Comparison of ENCODE assay signal across 15 mouse cellular contexts in genomic region chr11:53496946-53497345, GRCm38 (mm10). TPM values are rescaled to one million over a fixed set of nuclear protein-coding genes. Genes with fewer than 3 reads are reported as not detected.
DNase-seq lines count a peak whose midpoint lies in the region; ATAC-seq and TF ChIP-seq lines count a peak whose summit lies in the region.
"Had no signal": no experiment of that assay in that cellular context is flagged by ENCODE, and none has a peak within 500 bp of the region (broad histone marks: within the 10 kb centered on the region; RNA-seq: fewer than 3 reads in every experiment).

No protein-coding gene starts in this region.

- H3K4me2 ChIP-seq in heart, embryonic 16.5 days (ENCODE audit: low read depth, low read length), result no peak overlapping the region
- 0 out of 2 replicates have a peak overlapping the region, but pooled peaks have one; percentile 2 for H3K4me2 ChIP-seq in CH12.LX (ENCODE audit: insufficient read depth, low read depth, poor library complexity, severe bottlenecking)
- H3K4me2 ChIP-seq: liver, embryonic 15.5 days; midbrain, embryonic 13.5 days had no signal

- no peak overlapping the region for H3K4me3 ChIP-seq in cerebellum, adult 2 months (replicated peaks; ENCODE audit: insufficient read depth, low read depth, low read length)
- H3K4me3 ChIP-seq in heart, embryonic 16.5 days (ENCODE audit: low read length), result no peak overlapping the region
- no peak overlapping the region for H3K4me3 ChIP-seq in CH12.LX (replicated peaks in 1 of 3; ENCODE audit: low read depth in 2 of 3, low read length in 2 of 3, poor library complexity in 1 of 3)
- H3K4me3 ChIP-seq in hindbrain, embryonic 10.5 days, result no peak overlapping the region
- H3K4me3 ChIP-seq: liver, embryonic 15.5 days; midbrain, embryonic 13.5 days had no signal

- no peak overlapping the region for H3K9ac ChIP-seq in heart, embryonic 16.5 days (ENCODE audit: low read length)
- H3K9ac ChIP-seq in CH12.LX (ENCODE audit: insufficient read depth, low read depth), result no peak overlapping the region
- H3K9ac ChIP-seq: liver, embryonic 15.5 days; midbrain, embryonic 13.5 days had no signal

- no peak; the same call in 1 of the 2 replicates for TF ChIP-seq EP300 in CH12.LX (IDR thresholded peaks at IDR 0.05; ENCODE audit: low read length)

- H3K27me3 ChIP-seq in cerebellum, adult 2 months (ENCODE audit: control insufficient read depth, insufficient read depth, low read length), result no peaks in the 10 kb centered on the region
- H3K27me3 ChIP-seq in heart, embryonic 16.5 days (ENCODE audit: control insufficient read depth, insufficient read depth, low read length), result no peaks in the 10 kb centered on the region
- H3K27me3 ChIP-seq in CH12.LX (replicated peaks), result no peaks in the 10 kb centered on the region
- H3K27me3 ChIP-seq in hindbrain, embryonic 10.5 days (ENCODE audit: insufficient read depth, poor library complexity, severe bottlenecking), result peaks cover 78% of the 10 kb centered on the region

- H3K27ac ChIP-seq in cerebellum, adult 2 months (ENCODE audit: insufficient read depth, low read length), result peak overlapping the region; percentile 44
- H3K27ac ChIP-seq in heart, embryonic 16.5 days (ENCODE audit: low read length), result no peak overlapping the region
- H3K27ac ChIP-seq in CH12.LX (ENCODE audit: insufficient read depth, low read depth), result peak overlapping the region; percentile 2; the same call in 1 of the 2 replicates
- H3K27ac ChIP-seq in hindbrain, embryonic 10.5 days, result no peak overlapping the region
- H3K27ac ChIP-seq: liver, embryonic 15.5 days; midbrain, embryonic 13.5 days had no signal

- H3K4me1 ChIP-seq in cerebellum, adult 2 months (ENCODE audit: control insufficient read depth, insufficient read depth, low read length), result peaks cover 13% of the 10 kb centered on the region
- no peaks in the 10 kb centered on the region for H3K4me1 ChIP-seq in heart, embryonic 16.5 days (ENCODE audit: control insufficient read depth, insufficient read depth, low read length)
- H3K4me1 ChIP-seq in CH12.LX (ENCODE audit: control insufficient read depth in 1 of 2, insufficient read depth in 2 of 2), result peaks cover 24 to 73% of the 10 kb centered on the region in 2 experiments
- H3K4me1 ChIP-seq in hindbrain, embryonic 10.5 days (replicated peaks), result peaks cover 60% of the 10 kb centered on the region

- peak; percentile 41; the same call in 1 of the 2 replicates for ATAC-seq in heart, embryonic 16.5 days (replicated peaks; ENCODE audit: extremely low read depth, insufficient read depth, low FRiP score)
- ATAC-seq: intestine, embryonic 16.5 days; midbrain, embryonic 13.5 days had no signal

- 13% methylated on average over 6 of the region's 6 CpGs for WGBS in cerebellum, adult 2 months
- 65% methylated on average over 6 of the region's 6 CpGs for WGBS in heart, embryonic 16.5 days
- WGBS in hindbrain, embryonic 10.5 days, result 82% methylated on average over 6 of the region's 6 CpGs

- dilution Hi-C loops in CH12.LX (cut with MboI; ENCODE audit: extremely low pct_ligation_motif_present, extremely low pct_unique_long_range_greater_than_20kb, low sequenced_read_pairs), result no loop called here

- H3K9me3 ChIP-seq in heart, embryonic 16.5 days (replicated peaks; ENCODE audit: control insufficient read depth, low read length), result no peaks in the 10 kb centered on the region
- H3K9me3 ChIP-seq in CH12.LX (replicated peaks; ENCODE audit: low read length), result no peaks in the 10 kb centered on the region
- H3K9me3 ChIP-seq in hindbrain, embryonic 10.5 days, result no peaks in the 10 kb centered on the region
- H3K9me3 ChIP-seq: liver, embryonic 15.5 days; midbrain, embryonic 13.5 days had no signal

- in situ Hi-C loops in CH12.LX (cut with MboI; ENCODE audit: low pct_ligation_motif_present, low pct_unique_long_range_greater_than_20kb, low sequenced_read_pairs), result no loop called here

- TF ChIP-seq POLR2A in cerebellum, adult 2 months (IDR thresholded peaks at IDR 0.05; ENCODE audit: borderline replicate concordance, insufficient read depth, low read length), result no peak
- TF ChIP-seq POLR2A in CH12.LX (IDR thresholded peaks at IDR 0.05; ENCODE audit: low read depth, low read length), result no peak

- intact Hi-C loops in left cerebral cortex, postnatal 25 days (cut with DNase I), result no loop called here

- no peaks in the 10 kb centered on the region for H3K36me3 ChIP-seq in heart, embryonic 16.5 days (ENCODE audit: control insufficient read depth, insufficient read depth)
- H3K36me3 ChIP-seq in CH12.LX (replicated peaks in 1 of 2; ENCODE audit: control insufficient read depth in 1 of 2, insufficient read depth in 1 of 2, low read length in 1 of 2), result no peaks in the 10 kb centered on the region
- H3K36me3 ChIP-seq in hindbrain, embryonic 10.5 days, result no peaks in the 10 kb centered on the region
- H3K36me3 ChIP-seq: liver, embryonic 15.5 days; midbrain, embryonic 13.5 days had no signal

- no peaks in the 10 kb centered on the region for H3K79me2 ChIP-seq in CH12.LX (replicated peaks; ENCODE audit: control insufficient read depth, extremely low read depth, insufficient read depth, poor library complexity, severe bottlenecking)

- TF ChIP-seq CTCF in cerebellum, adult 2 months (IDR thresholded peaks at IDR 0.05; ENCODE audit: borderline replicate concordance, insufficient read depth, low read depth, low read length), result no peak
- no peak for TF ChIP-seq CTCF in CH12.LX (conservative IDR thresholded peaks at IDR 0.05 in 1 of 2, IDR thresholded peaks at IDR 0.05 in 1 of 2; ENCODE audit: low read depth in 2 of 2, low read length in 2 of 2)

- TF ChIP-seq RAD21 in CH12.LX (IDR thresholded peaks at IDR 0.05; ENCODE audit: low read depth, low read length), result no peak; the same call in 1 of the 2 replicates

- DNase-seq in cerebellum, adult 2 months, result peak; percentile 46 to 60
- DNase-seq in cerebellum, adult 11-12 months, result no peak
- no peak for DNase-seq in heart, adult 8-10 months (ENCODE audit: low spot score)
- peak; percentile 81 for DNase-seq in CH12.LX (ENCODE audit: extremely low read depth)
- peak; percentile 52 to 92 for DNase-seq in left cerebral cortex, postnatal 25 days (ENCODE audit: low spot score in 2 of 2)
- DNase-seq in hindbrain, embryonic 10.5 days (ENCODE audit: low spot score), result no peak
- DNase-seq in adrenal gland, adult (ENCODE audit: inconsistent age in 2 of 2, low spot score in 1 of 2), result no peak
- DNase-seq: adrenal gland, adult 8-10 months had no signal

TF ChIP-seq in CH12.LX, 34 proteins besides CTCF, POLR2A, EP300 and RAD21 (continues in another document):
- TF ChIP-seq ELF1 (IDR thresholded peaks at IDR 0.05; ENCODE audit: low read depth, low read length) (0 out of 2 replicates have a peak, but pooled peaks have one; percentile 27), TCF12 (IDR thresholded peaks at IDR 0.05; ENCODE audit: low read depth, low read length) (peak; percentile 19; the same call in 1 of the 2 replicates), SIN3A (IDR thresholded peaks at IDR 0.05; ENCODE audit: low read length) (peak; percentile 74; the same call in 1 of the 2 replicates), KAT2A (IDR thresholded peaks at IDR 0.05; ENCODE audit: insufficient replicate concordance, low read length) (no peak)

RNA-seq across cellular contexts. Expression of gene Sowaha, which starts 16.9 kb away (rescaled TPM):
- polyA plus RNA-seq in cerebellum, adult 2 months (2012; rRNA removed), result 23.1 and 27.1 TPM in 2 replicates
- 0.17 and 0.18 TPM in 2 replicates for polyA plus RNA-seq in heart, embryonic 16.5 days (2015; fragmentation: Nextera tagmentation; extraction: Ambion mirVana)
- under 1 TPM; 0.22 to 0.44 (median 0.34) TPM for total RNA-seq in heart, adult 8-10 months (2022)
- total RNA-seq in CH12.LX (2012; rRNA removed) (not detected in 2 replicates), CH12.LX (2014; rRNA removed) (not detected in 2 replicates)
- not detected in 2 replicates for polyA plus RNA-seq in CH12.LX (2012; ENCODE audit: insufficient read length, low read depth)
- 10 to 100 TPM; 79.1 to 79.3 TPM for total RNA-seq in left cerebral cortex, postnatal 25 days (2021)
- 0.26 and 0.44 TPM in 2 replicates for polyA plus RNA-seq in hindbrain, embryonic 10.5 days (2016; fragmentation: Nextera tagmentation; extraction: Ambion mirVana)

RNA-seq across cellular contexts. Expression of gene Gm9945, which starts 17.0 kb away (rescaled TPM):
- polyA plus RNA-seq in cerebellum, adult 2 months (2012; rRNA removed), result 0.65 and 1.6 TPM in 2 replicates
- not detected in 2 replicates for polyA plus RNA-seq in heart, embryonic 16.5 days (2015; fragmentation: Nextera tagmentation; extraction: Ambion mirVana)
- not detected for total RNA-seq in heart, adult 8-10 months (2022)
- total RNA-seq in CH12.LX (2012; rRNA removed) (not detected in 2 replicates), CH12.LX (2014; rRNA removed) (not detected in 2 replicates)
- not detected in 2 replicates for polyA plus RNA-seq in CH12.LX (2012; ENCODE audit: insufficient read length, low read depth)
- total RNA-seq in left cerebral cortex, postnatal 25 days (2021), result 1 to 10 TPM; 3.3 TPM
- polyA plus RNA-seq in hindbrain, embryonic 10.5 days (2016; fragmentation: Nextera tagmentation; extraction: Ambion mirVana), result not detected in 2 replicates
- total RNA-seq: adrenal gland, adult 8-10 months had no signal
- polyA plus RNA-seq: heart, postnatal 0 days; intestine, embryonic 16.5 days; midbrain, embryonic 13.5 days; spleen, adult 2 months had no signal

RNA-seq across cellular contexts. Expression of gene Sept8, which starts 22.1 kb away (rescaled TPM):
- polyA plus RNA-seq in cerebellum, adult 2 months (2012; rRNA removed), result 318 and 354 TPM in 2 replicates
- polyA plus RNA-seq in heart, embryonic 16.5 days (2015; fragmentation: Nextera tagmentation; extraction: Ambion mirVana), result 22.9 and 23.3 TPM in 2 replicates
- 10 to 100 TPM; 22.3 to 27.2 (median 25.6) TPM for total RNA-seq in heart, adult 8-10 months (2022)
- total RNA-seq in CH12.LX (2012; rRNA removed), result 14.9 and 21.9 TPM in 2 replicates
- 8.2 and 8.5 TPM in 2 replicates for total RNA-seq in CH12.LX (2014; rRNA removed)
- 15.2 and 15.3 TPM in 2 replicates for polyA plus RNA-seq in CH12.LX (2012; ENCODE audit: insufficient read length, low read depth)
- 100 to 1,000 TPM; 299 to 327 TPM for total RNA-seq in left cerebral cortex, postnatal 25 days (2021)
- 14.8 and 15.6 TPM in 2 replicates for polyA plus RNA-seq in hindbrain, embryonic 10.5 days (2016; fragmentation: Nextera tagmentation; extraction: Ambion mirVana)

RNA-seq across cellular contexts. Expression of gene Gm9837, which starts 26.7 kb away (rescaled TPM):
- polyA plus RNA-seq in cerebellum, adult 2 months (2012; rRNA removed), result not detected in 2 replicates
- polyA plus RNA-seq in heart, embryonic 16.5 days (2015; fragmentation: Nextera tagmentation; extraction: Ambion mirVana), result not detected in 2 replicates
- not detected for total RNA-seq in heart, adult 8-10 months (2022)
- total RNA-seq in CH12.LX (2012; rRNA removed), result not detected in 2 replicates
- not detected in 2 replicates for total RNA-seq in CH12.LX (2014; rRNA removed)
- not detected in 2 replicates for polyA plus RNA-seq in CH12.LX (2012; ENCODE audit: insufficient read length, low read depth)
- not detected for total RNA-seq in left cerebral cortex, postnatal 25 days (2021)
- not detected in 2 replicates for polyA plus RNA-seq in hindbrain, embryonic 10.5 days (2016; fragmentation: Nextera tagmentation; extraction: Ambion mirVana)
- total RNA-seq: adrenal gland, adult 8-10 months; left cerebral cortex, adult 8-10 months had no signal
- polyA plus RNA-seq: heart, postnatal 0 days; intestine, embryonic 16.5 days; liver, embryonic 15.5 days; midbrain, embryonic 13.5 days; spleen, adult 2 months had no signal

RNA-seq across cellular contexts. Expression of gene Shroom1, which starts 39.9 kb away (rescaled TPM):
- polyA plus RNA-seq in cerebellum, adult 2 months (2012; rRNA removed), result 7.7 and 8.8 TPM in 2 replicates
- polyA plus RNA-seq in heart, embryonic 16.5 days (2015; fragmentation: Nextera tagmentation; extraction: Ambion mirVana), result 1.3 and 1.8 TPM in 2 replicates
- under 1 TPM; 0.57 to 0.82 (median 0.73) TPM for total RNA-seq in heart, adult 8-10 months (2022)
- total RNA-seq in CH12.LX (2012; rRNA removed), result not detected in 2 replicates
- total RNA-seq in CH12.LX (2014; rRNA removed), result not detected in 2 replicates
- not detected in 2 replicates for polyA plus RNA-seq in CH12.LX (2012; ENCODE audit: insufficient read length, low read depth)
- 1 to 10 TPM; 4.0 to 4.5 TPM for total RNA-seq in left cerebral cortex, postnatal 25 days (2021)
- polyA plus RNA-seq in hindbrain, embryonic 10.5 days (2016; fragmentation: Nextera tagmentation; extraction: Ambion mirVana), result 1.8 and 2.0 TPM in 2 replicates

Comparison
In these comparisons a context has a peak if more than half of its experiments do, and no peak if none do; other contexts are left out.
1. DNase-seq: peak in cerebellum, adult 2 months (2 of 2), CH12.LX (single experiment) and left cerebral cortex, postnatal 25 days (2 of 2); none in cerebellum, adult 11-12 months (single experiment), heart, adult 8-10 months (single experiment), hindbrain, embryonic 10.5 days (single experiment) and adrenal gland, adult (0 of 2).
2. H3K27ac ChIP-seq: peak in cerebellum, adult 2 months (single experiment) and CH12.LX (single experiment); none in heart, embryonic 16.5 days (single experiment) and hindbrain, embryonic 10.5 days (single experiment).
3. RNA of gene Sowaha, which starts 16.9 kb away (polyA plus RNA-seq): 23.1 to 27.1 TPM in cerebellum, adult 2 months; 0.26 to 0.44 TPM in hindbrain, embryonic 10.5 days, 0.17 to 0.18 TPM in heart, embryonic 16.5 days and not detected in CH12.LX; every median in the first group is over 10 times any median in the second.
4. RNA of gene Sept8, which starts 22.1 kb away (polyA plus RNA-seq): 318 to 354 TPM in cerebellum, adult 2 months; 22.9 to 23.3 TPM in heart, embryonic 16.5 days, 14.8 to 15.6 TPM in hindbrain, embryonic 10.5 days and 15.2 to 15.3 TPM in CH12.LX; every median in the first group is over 10 times any median in the second.